Mouse (Mus musculus) ZHBTc4 (cell line): ENCODE data around the gene Mdh2.

Experiments used
- DNase-seq: peaks from one replicate; pipeline ENCODE4 v3.0.0-alpha.2; 2011; ENCODE audit warnings: low read depth, low spot score

Gene Mdh2

DNA sequence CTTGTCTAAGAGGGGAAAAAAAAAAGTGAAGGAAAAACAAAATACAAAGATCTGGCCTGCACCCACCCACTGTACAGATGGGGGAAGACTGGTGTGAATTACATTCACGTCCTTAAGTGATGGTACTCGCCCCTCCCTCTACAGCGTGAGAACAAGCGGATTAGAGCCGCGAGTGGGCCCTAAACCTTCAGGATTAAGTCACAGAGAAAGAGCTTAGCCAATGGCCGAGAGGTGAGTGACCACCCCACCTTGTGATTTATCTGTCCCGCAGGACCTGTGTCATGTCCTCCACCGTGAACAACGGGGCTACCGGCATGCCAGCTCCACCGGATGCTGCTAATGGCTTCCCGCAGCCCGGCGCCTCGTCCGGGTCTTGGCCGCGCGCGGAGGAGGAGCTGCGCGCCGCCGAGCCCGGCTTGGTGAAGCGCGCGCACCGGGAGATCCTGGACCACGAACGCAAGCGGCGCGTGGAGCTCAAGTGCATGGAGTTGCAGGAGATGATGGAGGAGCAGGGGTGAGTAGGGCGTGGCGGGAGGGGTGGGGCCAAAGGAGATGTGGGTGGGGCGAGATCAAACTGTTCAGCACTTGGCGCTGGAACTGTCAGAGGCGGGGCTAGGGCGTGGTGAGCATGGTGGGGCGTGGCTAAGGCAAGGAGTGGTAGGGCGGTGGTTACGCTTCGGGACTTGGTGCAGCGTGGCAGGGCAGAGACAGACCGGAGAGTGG lies 56.6 kb downstream of the Mdh2 start:
- peak; percentile 98 for DNase-seq

DNA sequence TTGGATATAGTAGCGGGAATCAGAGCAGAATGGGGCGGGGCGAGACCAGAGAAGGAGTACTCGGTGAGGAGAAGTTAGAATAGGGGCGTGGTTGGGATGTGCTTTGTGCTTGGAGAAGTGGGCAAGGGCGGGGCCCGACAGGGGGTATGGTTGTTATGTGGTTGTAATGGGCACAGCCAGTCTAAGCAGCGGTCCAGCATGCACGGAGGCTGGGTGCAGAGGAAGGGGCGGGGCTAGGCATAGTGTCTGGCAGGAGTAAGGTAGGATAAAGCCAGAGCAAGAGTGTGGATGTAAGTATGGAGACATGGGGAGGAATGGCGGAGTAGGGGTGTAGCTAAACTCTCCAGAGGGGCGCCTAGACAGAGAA lies 57.2 kb downstream of the Mdh2 start:
- no peak for DNase-seq

DNA sequence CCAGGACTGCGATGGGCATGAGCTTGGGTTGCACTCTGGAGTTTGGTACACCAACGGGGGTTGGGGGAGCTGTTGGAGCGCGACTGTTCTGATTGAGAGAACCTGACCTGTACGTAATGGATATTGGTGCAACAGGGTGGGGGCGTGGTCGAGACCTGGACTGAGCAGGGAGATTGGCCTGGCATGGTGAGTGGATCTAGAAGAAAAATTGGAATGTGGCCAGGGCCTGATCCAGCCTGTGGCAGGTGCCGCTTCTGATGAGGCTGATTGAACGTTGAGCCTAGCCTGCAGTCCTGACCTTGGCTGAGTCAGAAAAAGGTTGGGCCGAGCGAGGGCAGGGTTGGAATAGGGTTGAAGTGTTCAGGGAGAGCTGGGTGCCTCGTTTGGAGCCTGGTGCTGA lies 57.7 kb downstream of the Mdh2 start:
- peak; percentile 39 for DNase-seq
